Comparison of ENCODE assay signal across 20 mouse cellular contexts in the genomic region with DNA sequence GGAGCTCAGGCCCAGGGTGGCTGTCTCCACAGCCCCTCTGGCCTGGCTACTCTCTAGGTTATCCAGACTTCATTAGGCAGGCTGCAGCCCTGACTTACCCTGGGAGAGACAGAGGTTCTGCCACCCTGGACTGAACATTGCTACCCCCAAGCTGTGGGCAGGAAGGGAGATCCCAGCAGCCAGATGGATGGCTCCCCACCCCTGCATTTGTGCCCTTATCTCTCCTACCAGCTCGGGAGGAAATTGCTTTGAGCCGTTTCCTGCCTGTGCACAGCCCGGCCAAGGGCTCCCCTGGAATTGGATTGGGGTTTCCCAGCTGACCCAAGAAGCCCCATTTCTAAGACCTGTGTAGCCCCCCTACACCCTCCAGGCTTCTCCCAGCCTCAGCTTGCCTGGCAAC. TPM values are rescaled to one million over a fixed set of nuclear protein-coding genes. Genes with fewer than 3 reads are reported as not detected.
DNase-seq lines count a peak whose midpoint lies in the region; ATAC-seq and TF ChIP-seq lines count a peak whose summit lies in the region.
"Had no signal": no experiment of that assay in that cellular context is flagged by ENCODE, and none has a peak within 500 bp of the region (broad histone marks: within the 10 kb centered on the region; RNA-seq: fewer than 3 reads in every experiment).

No protein-coding gene starts in this region.

- H3K9ac ChIP-seq in heart, adult 2 months (ENCODE audit: low read depth, low read length), result peak overlapping the region; percentile 10; the same call in 1 of the 2 replicates
- H3K9ac ChIP-seq in heart, postnatal 0 days (replicated peaks; ENCODE audit: low read depth, low read length), result no peak overlapping the region
- H3K9ac ChIP-seq in lung, postnatal 0 days (replicated peaks; ENCODE audit: low read depth), result no peak overlapping the region
- H3K9ac ChIP-seq: hindbrain, embryonic 14.5 days; liver, embryonic 14.5 days had no signal

- intact Hi-C loops in heart, adult 2 months (cut with DNase I), result no loop called here
- intact Hi-C loops in heart, postnatal 25 days (cut with DNase I), result no loop called here

- no peaks in the 10 kb centered on the region for H3K27me3 ChIP-seq in heart, adult 2 months (ENCODE audit: control insufficient read depth, insufficient read depth, low read length)
- no peaks in the 10 kb centered on the region for H3K27me3 ChIP-seq in heart, postnatal 0 days (ENCODE audit: control insufficient read depth, insufficient read depth, low read length)
- H3K27me3 ChIP-seq in lung, postnatal 0 days (replicated peaks; ENCODE audit: insufficient read depth, low read length), result no peaks in the 10 kb centered on the region

- WGBS in heart, adult 2 months, result 3% methylated on average over 3 of the region's 3 CpGs
- WGBS in heart, postnatal 0 days, result 2% methylated on average over 3 of the region's 3 CpGs
- WGBS in lung, postnatal 0 days, result 20% methylated on average over 3 of the region's 3 CpGs

- no peak for ATAC-seq in heart, postnatal 0 days (ENCODE audit: insufficient read depth, low read depth)
- peak; percentile 82 for ATAC-seq in lung, postnatal 0 days
- ATAC-seq: intestine, postnatal 0 days had no signal

- H3K36me3 ChIP-seq in heart, adult 2 months (ENCODE audit: control insufficient read depth, insufficient read depth, low read length), result no peaks in the 10 kb centered on the region
- H3K36me3 ChIP-seq in heart, postnatal 0 days (replicated peaks; ENCODE audit: control insufficient read depth, insufficient read depth, low read length), result no peaks in the 10 kb centered on the region
- no peaks in the 10 kb centered on the region for H3K36me3 ChIP-seq in lung, postnatal 0 days (ENCODE audit: insufficient read depth, low read length)

- H3K27ac ChIP-seq in heart, adult 2 months, result peak overlapping the region; percentile 65
- H3K27ac ChIP-seq in heart, postnatal 0 days (ENCODE audit: low read depth), result 0 out of 2 replicates have a peak overlapping the region, but pooled peaks have one; percentile 10
- no peak overlapping the region for H3K27ac ChIP-seq in lung, postnatal 0 days (ENCODE audit: low read length)
- H3K27ac ChIP-seq: hindbrain, embryonic 14.5 days; liver, embryonic 14.5 days had no signal

- peaks cover 4% of the 10 kb centered on the region for H3K4me1 ChIP-seq in heart, adult 2 months (ENCODE audit: control insufficient read depth, insufficient read depth, low read length)
- H3K4me1 ChIP-seq in heart, postnatal 0 days (ENCODE audit: control insufficient read depth, insufficient read depth), result peaks cover 23% of the 10 kb centered on the region
- H3K4me1 ChIP-seq in lung, postnatal 0 days (ENCODE audit: insufficient read depth, low read depth, low read length), result no peaks in the 10 kb centered on the region

- H3K4me3 ChIP-seq in heart, adult 2 months, result no peak overlapping the region
- no peak overlapping the region for H3K4me3 ChIP-seq in heart, postnatal 0 days (ENCODE audit: low read depth, low read length)
- no peak overlapping the region for H3K4me3 ChIP-seq in lung, postnatal 0 days (ENCODE audit: low read depth, low read length)
- H3K4me3 ChIP-seq: myocyte had no signal

- H3K9me3 ChIP-seq in heart, postnatal 0 days (replicated peaks; ENCODE audit: control insufficient read depth, low read length), result no peaks in the 10 kb centered on the region
- H3K9me3 ChIP-seq in lung, postnatal 0 days (ENCODE audit: low read length), result no peaks in the 10 kb centered on the region

- TF ChIP-seq EP300 in heart, adult 2 months (IDR thresholded peaks at IDR 0.05; ENCODE audit: insufficient read depth, low read depth, low read length), result no peak
- no peak for TF ChIP-seq EP300 in heart, postnatal 0 days (IDR thresholded peaks at IDR 0.05; ENCODE audit: low read depth)
- TF ChIP-seq EP300 in lung, postnatal 0 days (IDR thresholded peaks at IDR 0.05), result peak; percentile 79

- no peak for TF ChIP-seq CTCF in heart, adult 2 months (IDR thresholded peaks at IDR 0.05)
- TF ChIP-seq CTCF in heart, postnatal 0 days (IDR thresholded peaks at IDR 0.05; ENCODE audit: low read depth), result no peak
- TF ChIP-seq CTCF in lung, postnatal 0 days (IDR thresholded peaks at IDR 0.05), result no peak

- no peaks in the 10 kb centered on the region for H3K79me2 ChIP-seq in heart, adult 2 months (replicated peaks; ENCODE audit: control insufficient read depth, insufficient read depth, low read length)

- H3K4me2 ChIP-seq in heart, postnatal 0 days (ENCODE audit: low read depth, low read length), result no peak overlapping the region
- no peak overlapping the region; the same call in 1 of the 2 replicates for H3K4me2 ChIP-seq in lung, postnatal 0 days (replicated peaks; ENCODE audit: low read depth, low read length)
- H3K4me2 ChIP-seq: hindbrain, embryonic 14.5 days; midbrain, embryonic 11.5 days had no signal

- TF ChIP-seq POLR2A in heart, adult 2 months (IDR thresholded peaks at IDR 0.05; ENCODE audit: insufficient read depth, low read depth, low read length), result no peak

- DNase-seq in heart, adult 2 months, result no peak
- DNase-seq in heart, postnatal 25 days (ENCODE audit: low spot score), result no peak
- DNase-seq in heart, postnatal 0 days (ENCODE audit: low spot score), result no peak
- DNase-seq in heart, postnatal 4 days, result no peak
- peak; percentile 49 for DNase-seq in 416B (ENCODE audit: low read depth)
- peak; percentile 22 for DNase-seq in lung, postnatal 0 days (ENCODE audit: low spot score)
- no peak for DNase-seq in ovary, adult 18-20 months (ENCODE audit: low spot score)
- no peak for DNase-seq in spleen, adult 12 weeks (ENCODE audit: low spot score)
- DNase-seq: cerebellum, adult 9-10 months; gastrocnemius, postnatal 10 days; layer of hippocampus, postnatal 36 days; left cerebral cortex, postnatal 4 days; right cerebral cortex, postnatal 4 days had no signal

RNA-seq across cellular contexts. Expression of a gene that starts 23.8 kb away (rescaled TPM):
- 1 to 10 TPM; 8.1 to 9.1 TPM for total RNA-seq in heart, adult 2 months (2021)
- 6.1 and 7.7 TPM in 2 replicates for polyA plus RNA-seq in heart, adult 2 months (2012; rRNA removed)
- 1 to 10 TPM; 6.5 to 7.0 TPM for total RNA-seq in heart, postnatal 25 days (2021)
- total RNA-seq in heart, postnatal 0 days (2014; rRNA removed; ENCODE audit: low replicate concordance), result 7.4 and 10.9 TPM in 2 replicates
- polyA plus RNA-seq in heart, postnatal 0 days (2015; fragmentation: Nextera tagmentation; extraction: Ambion mirVana), result 0.61 and 0.99 TPM in 2 replicates
- 10 to 100 TPM; 11.6 to 12.5 TPM for total RNA-seq in heart, postnatal 4 days (2021)
- 0.06 and 0.11 TPM in 2 replicates for polyA plus RNA-seq in lung, postnatal 0 days (2015; fragmentation: Nextera tagmentation; extraction: Ambion mirVana)
- total RNA-seq: MEL; neutrophil, adult 5-6 weeks had no signal

Comparison
In these comparisons a context has a peak if more than half of its experiments do, and no peak if none do; other contexts are left out.
1. DNase-seq: peak in 416B (single experiment) and lung, postnatal 0 days (single experiment); none in heart, adult 2 months (0 of 2), heart, postnatal 25 days (single experiment), heart, postnatal 0 days (single experiment), heart, postnatal 4 days (single experiment), ovary, adult 18-20 months (single experiment) and spleen, adult 12 weeks (single experiment).